Mouse (Mus musculus): ENCODE results near the gene Snx11. TPM values are rescaled to one million over a fixed set of nuclear protein-coding genes. Genes with fewer than 3 reads are reported as not detected.
"Not testable (repeated sequence)": the region's sequence is repeated elsewhere in the genome, so short reads cannot be mapped to it uniquely, and the experiment has no call there.

Gene Snx11
- 10 to 100 TPM; 44.3 to 45.8 TPM for total RNA-seq (2021)
- long read RNA-seq, experiment 1, transcript Snx11-202 (8 exons, 2,197 nt): major isoform, 26 of 40 reads
- long read RNA-seq, experiment 1, transcript Snx11-201 (9 exons, 2,551 nt): minor isoform, 8 of 40 reads
- long read RNA-seq, experiment 1, partial matches to known transcripts: 1 of 40 reads
- long read RNA-seq, experiment 1, other reads (novel, unspliced or antisense): 5 of 40 reads
- long read RNA-seq, experiment 2, transcript Snx11-201 (9 exons, 2,551 nt): minor isoform, 11 of 53 reads
- long read RNA-seq, experiment 2, transcript Snx11-202 (8 exons, 2,197 nt): major isoform, 30 of 53 reads
- long read RNA-seq, experiment 2, partial matches to known transcripts: 3 of 53 reads
- long read RNA-seq, experiment 2, other reads (novel, unspliced or antisense): 9 of 53 reads

DNA sequence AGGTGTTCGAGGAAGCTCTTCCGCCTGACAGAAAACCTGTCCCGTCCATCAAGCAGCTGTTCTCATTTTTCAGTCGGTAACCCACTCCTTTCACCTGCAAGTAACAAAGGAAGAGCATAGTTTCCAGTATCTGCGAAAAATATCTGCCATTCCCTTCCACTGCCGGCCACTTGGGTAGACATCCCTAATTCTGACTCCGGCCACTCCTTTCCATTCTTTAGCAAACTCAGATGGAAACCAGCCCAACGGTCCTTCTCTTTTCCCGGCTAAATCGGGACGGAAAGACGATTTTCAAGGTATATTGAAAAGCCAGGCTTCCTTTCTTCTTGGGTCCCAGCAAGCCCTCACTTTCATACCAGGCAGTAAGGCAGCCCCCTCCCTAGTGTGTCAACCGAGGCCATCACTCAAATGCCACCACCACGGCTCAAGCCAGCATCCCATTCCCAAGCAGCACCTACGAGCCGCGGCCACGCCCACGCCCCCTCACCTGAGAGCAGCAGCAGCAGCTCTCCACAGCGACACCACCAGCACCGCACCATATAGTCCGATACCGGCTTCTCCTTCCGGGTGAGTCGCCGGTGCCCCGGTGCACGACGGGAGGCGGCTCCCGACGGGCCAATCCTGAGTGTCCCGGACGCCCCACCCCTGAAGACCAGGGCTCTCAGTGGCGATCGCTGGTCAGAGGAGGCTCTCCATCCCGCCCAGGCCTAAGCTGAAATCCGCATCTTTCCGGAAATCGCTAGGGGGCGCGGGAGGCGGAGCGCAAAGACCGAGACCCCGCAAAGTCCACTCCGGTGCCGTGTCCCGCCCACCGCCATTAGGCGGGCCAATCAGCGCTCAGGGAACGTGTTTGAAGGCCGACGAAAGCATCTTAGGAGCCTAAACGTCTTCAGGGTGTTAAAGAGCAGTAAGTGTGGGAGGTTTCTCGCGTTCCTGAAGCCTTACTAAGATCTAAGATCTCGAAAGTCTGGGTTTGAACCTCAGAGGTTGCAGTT, at the start of gene Snx11:
Snx11 (minus strand) TSS at position 592 of the 995 bp plus-strand sequence.
- peak; percentile 98 to 99 for DNase-seq (ENCODE audit: low spot score in 2 of 2)

DNA sequence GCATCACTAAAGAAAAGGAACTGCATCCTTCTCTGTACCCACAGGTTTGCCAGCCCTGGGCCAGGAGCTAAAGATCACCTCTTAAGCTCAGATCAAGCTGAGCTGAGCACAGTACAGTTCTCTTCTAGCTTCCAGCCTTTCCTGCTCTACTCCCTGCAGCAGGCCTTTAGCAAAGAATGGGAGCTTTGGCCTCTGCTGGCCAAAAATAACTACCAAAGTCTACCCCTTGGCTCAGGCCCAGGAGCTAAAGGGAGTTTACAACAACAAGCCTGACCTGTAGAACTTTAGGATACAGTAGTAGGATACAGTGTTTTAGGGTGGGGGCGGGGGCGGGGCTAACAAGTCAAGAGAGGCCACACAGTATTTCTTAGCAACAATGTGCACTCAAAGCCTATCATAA, 49.1 kb upstream of the Snx11 start:
- DNase-seq (ENCODE audit: low spot score in 2 of 2): no peak

DNA sequence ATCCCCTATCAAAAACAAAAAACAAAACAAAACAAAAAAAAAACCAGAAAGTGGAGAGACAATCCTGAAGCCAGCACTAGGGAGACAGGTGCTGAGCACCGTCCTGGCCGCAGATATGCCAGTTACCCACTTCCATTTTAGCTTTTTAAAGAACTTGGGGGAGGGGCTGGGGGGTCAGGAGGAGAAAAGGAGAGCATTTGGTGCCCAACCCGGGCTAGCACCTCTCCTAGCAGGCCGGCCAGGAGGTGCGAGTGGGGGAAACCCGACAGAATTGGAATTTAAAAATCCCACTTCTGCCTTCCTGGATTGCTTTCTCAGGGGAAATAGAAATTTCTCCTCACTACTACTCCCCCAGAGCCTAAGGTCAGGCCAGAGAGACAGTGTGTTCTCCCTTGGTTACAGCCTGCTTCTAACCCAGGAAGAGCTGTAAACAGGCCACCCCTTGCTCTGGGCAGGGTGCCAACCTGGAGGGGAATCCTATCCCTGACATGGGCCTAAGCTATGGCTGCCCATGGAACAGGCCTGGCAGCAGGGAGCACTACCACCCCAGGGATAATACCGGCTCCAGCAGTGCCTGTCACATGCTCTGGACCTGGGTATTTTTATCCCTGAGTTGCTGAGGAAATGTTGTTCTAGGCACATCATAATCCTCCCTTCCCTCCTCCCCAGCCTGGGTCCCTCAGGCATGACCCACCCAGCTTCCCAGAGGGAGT, 47.6 kb upstream of the Snx11 start:
- DNase-seq (ENCODE audit: low spot score in 2 of 2): peak in 1 of 2 experiments; percentile 46

DNA sequence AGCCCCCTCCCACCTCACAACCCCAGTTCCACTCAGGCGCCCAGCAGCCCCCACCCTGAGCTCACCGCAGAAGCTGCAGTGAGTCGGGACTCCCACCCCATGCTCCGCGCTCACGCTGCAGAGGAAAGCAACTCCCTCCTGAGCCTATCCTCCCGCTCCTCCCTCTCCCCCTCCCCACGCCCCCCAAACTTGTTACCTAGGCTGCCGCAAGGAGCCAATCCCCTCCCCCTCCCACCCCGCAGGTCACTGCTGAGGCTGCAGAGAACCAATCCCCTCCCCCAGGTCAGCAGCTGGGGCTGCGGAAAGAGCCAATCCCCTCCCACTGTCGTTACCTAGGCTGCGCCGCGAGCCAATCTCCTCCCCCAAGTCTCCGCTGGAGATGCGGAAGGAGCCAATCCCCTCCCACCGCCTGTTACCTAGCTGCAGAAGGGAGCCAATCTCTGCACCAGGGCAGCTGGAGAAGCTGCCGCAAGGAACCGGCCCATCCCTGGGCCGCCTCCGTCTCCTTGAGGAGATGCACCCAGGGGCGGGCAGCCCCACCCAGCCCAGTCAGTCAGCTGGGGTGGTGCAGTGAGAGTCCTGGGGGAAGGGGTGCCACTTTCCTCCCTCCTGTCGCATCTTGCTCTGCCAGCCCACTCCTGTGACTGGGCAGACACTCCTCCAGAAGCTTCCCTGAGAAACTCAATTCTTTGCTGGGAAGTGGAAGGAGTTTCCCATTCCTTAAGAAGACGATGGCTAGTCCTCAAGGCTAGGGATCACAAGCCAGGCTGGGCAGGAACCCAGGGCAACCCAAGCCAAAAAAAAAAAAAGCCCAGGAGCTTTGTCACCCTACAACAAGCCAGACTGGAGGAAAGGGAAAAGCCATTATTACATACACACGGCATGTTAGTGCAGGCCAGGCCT, 46.8 kb upstream of the Snx11 start:
- DNase-seq (ENCODE audit: low spot score in 2 of 2): peak; percentile 80 to 84

DNA sequence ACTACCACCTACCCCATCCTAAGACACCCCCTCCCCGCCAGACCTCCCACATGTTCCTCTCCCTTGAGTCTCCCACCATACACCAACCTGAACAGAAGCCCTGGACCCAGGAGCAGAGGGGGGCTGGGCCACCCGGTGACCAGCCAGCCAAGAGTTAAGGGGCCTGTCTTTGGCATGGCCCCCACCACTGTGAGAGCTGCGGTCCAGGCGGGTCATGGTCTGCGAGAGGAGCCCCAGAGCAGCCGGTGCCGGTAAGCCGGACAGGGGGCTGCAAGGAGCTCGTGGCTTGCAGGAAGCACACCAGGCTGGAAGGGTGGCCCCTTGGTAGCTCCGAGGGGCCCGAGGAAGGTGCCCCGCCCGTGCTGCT, 46.1 kb upstream of the Snx11 start:
- no peak for DNase-seq (ENCODE audit: low spot score in 2 of 2)

DNA sequence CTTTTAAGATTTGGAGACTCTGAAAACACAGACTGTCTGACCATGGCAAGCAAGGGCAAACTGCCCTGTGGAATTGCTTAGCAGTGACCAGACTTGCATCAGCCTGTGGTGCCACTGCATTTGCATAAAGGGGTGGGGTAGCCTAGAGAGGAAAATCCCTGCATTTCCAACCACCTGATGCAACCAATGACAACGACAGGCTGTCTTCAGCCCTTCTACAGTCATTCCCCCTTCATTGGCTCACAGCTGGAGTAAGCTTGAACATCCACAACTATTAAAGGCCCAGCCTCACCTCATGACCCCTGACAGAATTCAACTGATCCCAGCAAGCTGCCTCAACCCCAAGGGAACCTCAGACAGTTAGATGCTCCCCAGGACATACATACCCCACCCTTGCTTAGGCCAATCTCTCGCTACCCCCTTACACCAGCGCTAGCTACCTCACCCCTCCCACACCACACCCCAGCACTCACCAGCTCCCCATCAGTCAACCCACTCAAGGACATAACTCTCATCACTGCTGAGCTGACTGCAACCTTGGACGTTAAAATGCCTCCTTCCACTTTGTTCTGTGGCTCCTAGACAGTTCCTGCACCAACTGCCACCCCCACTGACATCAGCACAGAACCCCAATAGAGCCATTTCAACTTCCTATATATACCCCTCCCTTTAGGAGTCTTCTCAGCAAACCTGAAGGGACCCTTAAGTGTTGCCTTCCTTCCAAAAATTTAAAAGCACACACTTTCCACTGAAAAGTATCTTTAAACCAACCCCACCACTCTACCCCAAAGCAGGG, 45.5 kb upstream of the Snx11 start:
- no peak for DNase-seq (ENCODE audit: low spot score in 2 of 2)

DNA sequence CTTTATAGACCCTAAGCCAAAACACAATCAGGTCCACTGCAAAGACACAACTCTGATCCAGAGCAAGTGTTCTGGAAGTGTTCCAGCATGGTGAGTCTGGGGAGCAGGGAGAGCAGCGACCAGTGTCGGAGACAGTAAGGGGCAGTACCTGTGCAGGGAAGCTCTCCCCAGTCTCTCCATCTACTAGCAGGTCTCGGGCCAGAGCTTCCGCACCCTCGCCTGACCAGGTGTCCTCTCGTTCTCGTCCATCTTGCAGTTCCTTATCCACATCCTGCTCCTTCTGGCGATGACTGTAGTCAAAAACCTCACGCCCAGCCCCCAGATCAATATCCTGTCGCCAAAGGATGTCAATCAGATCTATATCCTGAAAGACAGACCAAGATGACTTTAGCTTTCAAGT, 44.6 kb upstream of the Snx11 start:
- DNase-seq (ENCODE audit: low spot score in 2 of 2): no peak

DNA sequence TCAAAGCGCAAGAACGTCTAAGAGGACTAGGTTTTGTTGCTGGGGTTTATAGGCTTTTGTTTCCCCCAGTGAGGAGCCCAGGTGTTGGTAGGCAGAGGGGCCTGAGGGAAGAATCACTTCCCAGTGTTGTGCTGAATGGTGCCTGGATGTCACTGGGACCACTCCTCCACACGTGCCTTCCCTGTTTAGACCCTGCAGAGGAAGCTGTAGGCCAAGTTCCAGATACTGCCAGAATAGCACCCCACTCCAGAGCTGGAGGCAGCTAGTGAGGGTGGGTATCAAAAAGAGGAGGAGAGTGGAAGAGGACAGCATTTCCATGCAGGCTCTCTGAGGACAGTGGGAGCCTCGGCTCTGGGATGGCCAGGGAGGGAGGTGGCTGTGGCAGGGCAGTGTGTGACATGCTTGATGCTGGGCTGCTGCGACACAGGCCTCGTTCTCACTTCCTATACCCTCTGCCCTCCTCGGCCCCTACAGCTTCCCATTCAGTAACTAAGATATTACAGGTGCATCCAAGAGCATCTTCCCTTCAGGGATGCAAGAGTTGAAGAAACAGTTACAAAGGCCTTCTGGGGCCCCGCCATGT, 40.9 kb upstream of the Snx11 start:
- DNase-seq (ENCODE audit: low spot score in 2 of 2): no peak

DNA sequence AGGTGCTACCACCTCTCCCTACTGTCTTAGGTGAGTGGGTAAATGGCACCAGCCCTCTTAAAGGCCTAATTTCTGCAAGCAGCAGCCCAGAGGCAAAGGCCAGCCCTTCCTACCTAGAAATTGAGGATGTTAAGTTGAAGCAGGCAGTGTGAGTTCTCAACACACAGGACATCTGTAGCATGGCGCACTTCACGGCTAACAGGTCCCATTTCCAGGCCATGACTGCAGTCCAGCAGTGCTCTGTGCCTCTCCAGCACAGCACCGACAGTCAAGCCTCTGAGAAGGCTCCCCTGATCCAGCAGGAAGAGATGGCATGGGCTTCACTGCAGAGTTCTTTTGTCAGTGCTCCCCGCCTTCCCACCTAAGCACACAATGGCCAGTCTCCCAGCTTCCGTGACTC, 39.6 kb upstream of the Snx11 start:
- DNase-seq (ENCODE audit: low spot score in 2 of 2): no peak

DNA sequence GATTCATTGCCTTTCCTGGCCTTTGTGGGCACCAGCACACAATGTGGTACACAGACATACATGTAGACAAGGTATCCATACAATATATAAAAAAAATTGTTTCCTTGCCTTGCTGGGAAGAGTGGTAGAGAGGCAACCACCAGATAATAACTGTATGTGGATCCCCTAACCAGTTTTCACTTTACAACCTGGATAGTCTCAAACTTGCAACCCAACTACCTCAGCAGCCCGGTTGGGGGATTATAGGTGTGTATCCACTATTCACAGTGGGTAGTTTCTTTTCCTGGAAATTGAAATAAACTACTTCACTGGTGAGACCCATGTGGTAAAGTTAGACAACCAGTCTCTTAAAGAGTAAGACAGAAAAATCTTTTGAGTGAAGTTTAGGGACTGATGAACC, 39.1 kb upstream of the Snx11 start:
- DNase-seq (ENCODE audit: low spot score in 2 of 2): no peak

DNA sequence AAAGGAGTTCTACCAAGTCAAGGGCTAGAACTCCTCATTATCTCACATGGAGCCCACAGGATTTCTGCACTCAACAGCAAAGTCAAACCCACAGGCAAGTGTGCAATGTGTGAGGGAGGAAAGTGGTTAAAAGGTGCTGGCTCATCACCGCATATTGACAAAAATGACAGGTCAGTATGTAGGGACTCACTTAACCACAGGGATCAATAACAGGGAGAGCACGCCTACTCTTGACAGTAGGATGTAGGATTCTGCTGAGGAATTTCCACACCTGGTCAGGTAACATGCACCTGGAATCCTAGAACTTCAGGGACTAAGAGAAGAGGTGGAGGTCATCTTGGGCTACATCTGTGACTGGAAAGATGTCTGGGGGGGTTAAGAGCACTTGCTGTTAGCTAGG, 38.5 kb upstream of the Snx11 start:
- DNase-seq (ENCODE audit: low spot score in 2 of 2): no peak

DNA sequence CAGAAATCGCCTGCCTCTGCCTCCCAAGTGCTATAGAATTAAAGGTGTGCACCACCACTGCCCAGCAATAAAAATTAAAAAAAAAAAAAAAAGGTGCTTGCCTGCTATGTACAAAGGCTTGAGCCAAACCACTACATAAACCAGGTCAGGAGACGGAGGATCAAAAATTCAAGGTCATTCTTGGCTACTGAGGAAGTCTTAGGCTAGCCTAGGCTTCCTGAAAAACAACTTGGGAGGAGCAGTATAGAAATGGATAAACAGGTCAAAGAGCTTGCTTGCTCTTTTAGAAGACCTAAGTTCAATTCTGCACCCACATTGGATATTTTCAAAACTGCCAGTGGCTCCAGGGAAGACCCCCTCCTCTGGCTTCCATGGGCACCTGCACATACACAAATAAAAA, 37.1 kb upstream of the Snx11 start:
- DNase-seq (ENCODE audit: low spot score in 2 of 2): no peak

DNA sequence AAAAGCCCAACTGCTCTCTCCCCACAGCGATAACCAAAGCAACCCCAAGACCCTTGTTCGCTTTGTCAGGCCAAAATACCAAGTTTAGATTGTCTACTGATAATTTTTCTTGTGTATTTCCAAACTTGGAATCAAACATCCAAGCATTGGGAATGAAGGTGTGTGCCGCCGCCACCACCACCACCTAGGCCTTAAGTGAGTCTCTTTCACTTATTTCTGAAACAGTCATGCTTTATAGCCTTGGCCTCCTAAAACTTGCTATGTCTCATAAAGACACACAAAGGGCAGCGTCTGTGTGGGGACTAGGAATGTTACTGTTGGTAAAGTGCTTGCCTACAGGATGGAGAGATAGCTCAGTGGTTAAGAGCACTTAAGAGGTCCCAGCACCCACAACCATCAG, 36.6 kb upstream of the Snx11 start:
- DNase-seq (ENCODE audit: low spot score in 2 of 2): no peak

DNA sequence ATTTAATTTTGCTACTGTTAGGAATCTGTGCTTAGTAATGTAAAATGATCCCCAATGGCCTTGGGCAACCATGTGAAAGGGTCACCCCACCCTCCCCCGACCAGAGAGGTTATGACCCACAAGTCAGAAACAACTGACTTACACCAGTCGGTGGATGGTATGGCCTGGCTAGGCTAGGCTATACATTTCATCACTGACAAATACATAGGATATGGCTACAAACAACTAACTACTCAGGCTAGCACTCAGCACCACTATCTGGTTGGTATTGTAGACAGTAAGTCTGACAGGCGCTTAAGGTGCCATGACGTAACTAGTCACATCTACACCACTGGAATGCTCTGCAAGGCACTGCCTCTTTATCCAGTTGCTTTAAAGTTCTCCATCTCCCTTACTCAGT, 36.1 kb upstream of the Snx11 start:
- DNase-seq (ENCODE audit: low spot score in 2 of 2): no peak

DNA sequence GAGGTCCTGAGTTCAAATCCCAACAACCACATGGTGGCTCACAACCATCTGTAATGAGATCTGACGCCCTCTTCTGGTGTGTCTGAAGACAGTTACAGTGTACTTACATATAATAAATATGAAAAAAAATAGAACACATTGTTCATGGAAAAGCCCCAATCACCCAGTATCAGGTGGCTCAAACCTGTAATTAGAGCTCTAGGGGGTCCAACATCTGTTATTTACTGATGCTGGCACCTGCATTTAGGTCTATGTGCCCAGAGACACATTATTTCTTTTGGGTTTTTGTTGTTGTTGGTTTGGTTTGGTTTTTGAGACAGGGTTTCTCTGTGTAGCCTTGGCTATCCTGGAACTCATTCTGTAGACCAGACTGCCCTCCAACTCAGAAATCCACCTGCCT, 33.8 kb upstream of the Snx11 start:
- DNase-seq (ENCODE audit: low spot score in 2 of 2): not testable (repeated sequence)

DNA sequence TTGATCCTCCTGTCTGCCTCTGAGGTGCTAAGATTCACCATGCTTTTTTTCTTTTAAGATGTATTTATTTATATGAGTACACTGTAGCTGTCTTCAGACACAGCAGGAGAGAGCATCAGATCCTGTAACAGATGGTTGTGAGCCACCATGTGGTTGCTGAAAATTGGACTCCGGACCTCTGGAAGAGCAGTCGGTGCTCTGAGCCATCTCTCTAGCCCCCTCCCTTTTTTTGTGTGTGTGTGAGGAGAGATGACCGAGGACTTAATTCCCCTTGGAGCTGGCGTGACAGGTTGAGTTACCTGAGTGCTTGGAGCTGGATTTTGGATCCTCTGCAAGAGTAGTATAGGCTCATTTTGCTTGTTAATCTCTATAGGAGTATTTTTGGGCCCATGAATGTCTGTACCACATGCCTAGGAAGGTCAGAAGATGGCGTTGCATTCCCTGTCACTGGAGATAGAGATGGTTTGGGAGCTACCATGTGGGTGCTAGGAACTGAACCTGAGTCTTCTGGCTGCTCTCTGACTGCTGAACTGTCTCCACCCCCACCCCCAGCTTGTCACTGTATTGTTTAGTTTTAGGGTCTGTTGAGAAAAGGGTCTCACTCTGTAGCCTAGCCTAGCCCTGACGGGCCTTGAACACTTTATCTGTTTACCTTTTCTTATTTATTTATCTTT, 32.3 kb upstream of the Snx11 start:
- no peak for DNase-seq (ENCODE audit: low spot score in 2 of 2)

DNA sequence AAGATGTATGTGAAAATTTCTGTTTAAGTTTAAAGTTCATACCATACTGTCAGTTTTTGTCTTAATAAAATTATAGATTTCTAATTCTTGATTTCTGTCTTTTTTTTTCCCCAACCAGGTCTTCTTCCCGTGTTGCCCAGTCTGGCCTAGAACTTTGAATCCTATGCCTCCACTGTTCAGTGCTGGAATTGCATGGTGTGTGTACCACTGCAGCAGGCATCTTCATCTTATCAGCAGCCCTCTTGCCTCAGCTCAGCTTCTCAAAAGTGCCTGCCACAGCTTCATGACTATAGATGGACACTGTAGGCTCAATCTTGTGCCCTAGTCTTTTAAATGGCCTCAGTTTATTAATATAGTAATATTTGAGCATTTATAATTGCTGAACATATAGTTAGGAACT, 30.7 kb upstream of the Snx11 start:
- no peak for DNase-seq (ENCODE audit: low spot score in 2 of 2)

DNA sequence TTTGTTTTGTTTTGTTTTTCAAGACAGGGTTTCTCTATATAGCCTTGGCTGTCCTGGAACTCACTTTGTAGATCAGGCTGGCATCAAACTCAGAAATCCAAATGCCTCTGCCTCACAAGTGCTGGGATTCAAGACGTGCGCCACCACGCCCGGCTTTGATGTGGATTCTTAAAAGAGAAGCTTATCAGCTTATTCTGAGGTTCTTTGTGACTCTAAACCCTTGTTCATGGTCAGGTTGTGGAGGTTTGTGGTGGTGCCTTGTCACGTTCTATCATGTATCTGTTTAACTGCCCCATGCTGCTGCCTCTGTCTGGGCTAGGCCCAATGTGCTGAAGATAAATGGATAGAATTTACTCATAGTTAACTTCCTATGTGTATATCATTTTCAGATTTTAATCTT, 28.2 kb upstream of the Snx11 start:
- no peak for DNase-seq (ENCODE audit: low spot score in 2 of 2)

DNA sequence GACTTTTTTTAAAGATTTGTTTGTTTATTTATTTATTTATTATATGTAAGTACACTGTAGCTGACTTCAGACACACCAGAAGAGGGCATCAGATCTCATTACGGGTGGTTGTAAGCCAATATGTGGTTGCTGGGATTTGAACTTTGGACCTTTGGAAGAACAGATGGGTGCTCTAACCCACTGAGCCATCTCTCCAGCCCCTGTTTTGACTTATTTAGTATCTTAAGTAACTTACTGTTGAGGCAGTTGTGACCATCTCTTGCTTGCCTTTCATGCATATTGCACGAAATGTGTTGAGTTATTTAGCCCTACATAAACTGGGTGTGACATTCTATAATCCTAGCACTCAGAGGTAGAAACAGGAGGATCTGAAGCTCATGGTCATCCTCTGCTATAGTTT, 22.2 kb upstream of the Snx11 start:
- no peak for DNase-seq (ENCODE audit: low spot score in 2 of 2)

Measured in layer of hippocampus, postnatal 14 days (tissue).